Mouse (Mus musculus): ENCODE results near the gene Cars. TPM values are rescaled to one million over a fixed set of nuclear protein-coding genes. Genes with fewer than 3 reads are reported as not detected.
A peak's percentile ranks its signal among the peaks of the same experiment; 100 is the strongest.

The Cars gene
- polyA plus RNA-seq, 1 experiment from 2014 or later, result 72.4 TPM

DNA sequence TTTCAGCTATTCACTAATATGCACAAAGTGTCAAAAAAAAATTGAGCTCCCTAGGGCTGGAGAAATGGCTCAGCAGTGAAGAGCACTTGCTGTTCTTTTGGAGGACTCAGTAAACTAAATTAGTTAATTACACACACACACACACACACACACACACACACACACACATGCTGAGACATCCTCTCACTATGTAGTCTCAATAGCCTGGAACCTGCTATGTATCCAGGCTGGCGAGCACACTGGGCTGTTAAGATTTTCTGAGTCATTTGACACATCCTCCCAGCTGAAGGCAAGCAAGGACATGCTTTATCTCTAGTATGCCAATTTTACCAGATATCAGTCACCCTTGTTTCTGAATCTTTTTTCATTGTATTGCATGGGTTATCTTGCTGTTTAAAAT lies 21.1 kb upstream of the Cars start:
- Histone ChIP-seq H3K9me3 (replicated peaks) (no peaks in the 10 kb centered on the region), H3K9ac (replicated peaks) (no peak overlapping the region), H3K36me3 (no peaks in the 10 kb centered on the region), H3K4me2 (no peak overlapping the region), H3K27ac (replicated peaks) (no peak overlapping the region), H3K27me3 (replicated peaks) (no peaks in the 10 kb centered on the region), H3K4me3 (replicated peaks) (no peak overlapping the region), H3K4me1 (no peaks in the 10 kb centered on the region)
- no peak for ATAC-seq (ENCODE audit: low FRiP score)
- WGBS, result 52% methylated on average over 1 of the region's 1 CpGs

DNA sequence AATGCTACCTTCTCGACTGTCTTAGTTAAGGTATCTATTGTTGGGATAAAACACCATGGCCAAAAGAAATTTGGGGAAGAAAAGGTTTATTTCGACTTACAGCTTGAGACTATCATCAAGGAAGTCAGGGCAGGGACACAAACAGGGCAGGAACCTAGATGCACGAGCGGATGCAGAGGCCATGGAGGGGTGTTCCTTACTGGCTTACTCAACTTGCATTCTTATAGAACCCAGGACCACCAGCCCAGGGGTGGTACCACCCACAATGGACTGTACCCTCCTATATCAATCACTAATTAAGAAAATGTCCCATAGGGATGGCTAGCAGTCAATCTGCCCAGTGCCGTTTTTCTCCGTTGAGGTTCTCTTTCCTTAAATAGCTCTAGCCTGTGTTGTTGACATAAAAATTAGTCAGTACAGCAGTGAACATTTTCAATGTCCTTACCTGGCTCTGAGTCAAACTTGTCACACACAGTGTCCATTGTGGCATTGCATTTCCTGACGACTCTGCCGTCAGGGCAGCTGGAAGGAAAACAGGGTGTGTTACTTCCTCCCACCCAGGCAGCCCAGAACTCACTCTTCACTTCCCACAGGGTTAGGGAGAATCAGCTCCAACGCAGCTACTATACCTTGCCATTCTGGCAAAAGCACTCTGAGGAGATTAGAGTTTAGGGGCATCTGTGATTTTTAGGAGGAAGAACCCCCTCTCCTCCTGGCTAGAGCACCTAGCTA lies 14.7 kb upstream of the Cars start:
- Histone ChIP-seq H3K9me3 (replicated peaks) (no peaks in the 10 kb centered on the region), H3K9ac (replicated peaks) (no peak overlapping the region), H3K27me3 (replicated peaks) (no peaks in the 10 kb centered on the region), H3K4me1 (no peaks in the 10 kb centered on the region), H3K4me2 (no peak overlapping the region), H3K4me3 (replicated peaks) (no peak overlapping the region), H3K27ac (replicated peaks) (no peak overlapping the region), H3K36me3 (no peaks in the 10 kb centered on the region)
- ATAC-seq (ENCODE audit: low FRiP score), result no peak
- WGBS, result 70% methylated on average over 9 of the region's 9 CpGs

DNA sequence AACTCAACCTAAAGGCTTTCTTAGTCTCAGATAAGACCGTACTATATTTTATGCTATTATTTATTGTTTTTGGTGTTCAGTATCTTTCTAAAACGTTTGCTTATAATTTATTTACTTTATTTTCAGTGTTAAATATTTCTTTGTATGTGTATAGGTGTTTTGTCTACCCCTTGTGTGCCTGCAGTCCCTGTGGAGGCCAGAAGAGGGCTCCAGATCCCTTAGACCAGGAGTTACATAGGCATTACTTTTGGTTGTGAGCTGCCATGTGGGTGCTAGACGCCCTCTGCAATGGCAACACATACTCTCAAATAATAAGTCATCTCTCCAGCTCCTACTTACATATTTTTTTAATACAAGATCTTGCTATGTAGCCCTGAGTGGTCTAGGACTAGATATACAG lies 12.3 kb upstream of the Cars start:
- H3K9me3 ChIP-seq (replicated peaks), result no peaks in the 10 kb centered on the region
- H3K4me3 ChIP-seq (replicated peaks), result no peak overlapping the region
- no peak overlapping the region for H3K9ac ChIP-seq (replicated peaks)
- no peak overlapping the region for H3K27ac ChIP-seq (replicated peaks)
- no peaks in the 10 kb centered on the region for H3K36me3 ChIP-seq
- H3K27me3 ChIP-seq (replicated peaks), result no peaks in the 10 kb centered on the region
- no peaks in the 10 kb centered on the region for H3K4me1 ChIP-seq
- H3K4me2 ChIP-seq, result no peak overlapping the region
- 59% methylated on average over 3 of the region's 3 CpGs for WGBS
- no peak for ATAC-seq (ENCODE audit: low FRiP score)

DNA sequence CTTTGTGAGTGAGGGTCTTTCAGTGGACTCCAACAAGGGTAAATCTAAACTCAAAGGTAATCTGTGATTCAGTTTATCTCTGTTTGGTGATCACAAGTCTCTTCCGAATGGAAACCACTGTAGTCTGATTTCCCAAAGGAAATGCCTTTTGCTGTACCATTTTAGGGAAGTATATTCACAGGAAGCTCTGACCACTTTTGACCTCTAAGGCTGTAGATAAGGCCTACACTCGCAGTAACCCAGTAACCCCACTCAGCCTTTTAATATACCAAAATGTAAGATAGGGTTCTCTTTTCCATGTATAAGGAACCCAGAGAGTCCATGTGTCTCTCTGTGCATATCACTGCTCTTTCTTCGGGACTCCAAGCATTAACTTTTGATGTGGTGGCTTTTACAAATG lies 5.4 kb upstream of the Cars start:
- no peak overlapping the region for H3K27ac ChIP-seq (replicated peaks)
- ATAC-seq (ENCODE audit: low FRiP score), result no peak
- no peak overlapping the region for H3K4me2 ChIP-seq
- 92% methylated on average over 3 of the region's 3 CpGs for WGBS
- no peaks in the 10 kb centered on the region for H3K9me3 ChIP-seq (replicated peaks)
- no peaks in the 10 kb centered on the region for H3K4me1 ChIP-seq
- no peaks in the 10 kb centered on the region for H3K36me3 ChIP-seq
- H3K27me3 ChIP-seq (replicated peaks), result no peaks in the 10 kb centered on the region
- no peak overlapping the region for H3K4me3 ChIP-seq (replicated peaks)
- no peak overlapping the region for H3K9ac ChIP-seq (replicated peaks)

DNA sequence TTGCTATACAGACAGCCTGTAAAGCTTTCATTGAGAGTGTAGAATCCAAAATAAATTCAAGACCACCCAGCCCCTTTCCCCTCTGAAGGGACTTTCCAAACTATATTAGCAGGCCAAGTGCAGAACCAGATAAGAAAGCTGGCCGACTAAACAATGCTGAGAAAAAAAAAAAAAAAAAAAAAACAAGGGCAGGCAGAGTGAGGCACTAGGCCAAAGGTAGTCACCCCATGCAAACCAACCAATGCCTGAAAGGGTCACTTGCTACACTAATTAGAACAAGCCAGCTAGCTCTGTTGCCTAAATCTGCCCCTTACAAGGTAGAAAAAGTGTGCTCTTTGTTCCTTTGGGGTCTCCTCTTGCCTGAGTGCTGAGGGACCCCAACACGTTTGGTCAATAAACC lies 5.0 kb upstream of the Cars start:
- WGBS, result 78% methylated on average over 2 of the region's 2 CpGs
- no peak for ATAC-seq (ENCODE audit: low FRiP score)
- no peak overlapping the region for H3K9ac ChIP-seq (replicated peaks)
- H3K9me3 ChIP-seq (replicated peaks), result no peaks in the 10 kb centered on the region
- no peak overlapping the region for H3K4me3 ChIP-seq (replicated peaks)
- no peaks in the 10 kb centered on the region for H3K4me1 ChIP-seq
- no peak overlapping the region for H3K27ac ChIP-seq (replicated peaks)
- no peaks in the 10 kb centered on the region for H3K27me3 ChIP-seq (replicated peaks)
- H3K36me3 ChIP-seq, result no peaks in the 10 kb centered on the region
- no peak overlapping the region for H3K4me2 ChIP-seq

DNA sequence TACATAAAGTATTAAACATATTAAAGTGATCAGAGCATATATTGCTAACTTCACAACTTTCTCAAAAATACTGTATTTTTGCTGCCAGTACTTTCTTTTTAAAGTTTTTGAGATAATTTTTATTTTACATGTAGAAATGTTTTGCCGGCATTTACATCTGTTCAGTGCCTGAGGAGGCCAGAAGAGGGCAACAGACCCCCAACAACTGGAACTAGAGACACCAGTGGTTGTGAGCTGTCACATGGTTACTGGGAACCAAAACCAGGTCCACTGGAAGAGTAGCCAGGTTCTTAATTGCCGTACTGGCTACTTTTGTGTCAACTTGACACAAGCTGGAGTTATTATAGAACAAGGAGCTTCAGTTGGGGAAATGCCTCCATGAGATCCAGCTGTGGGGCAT lies 1.8 kb upstream of the Cars start:
- H3K36me3 ChIP-seq, result no peaks in the 10 kb centered on the region
- no peak overlapping the region for H3K27ac ChIP-seq (replicated peaks)
- H3K27me3 ChIP-seq (replicated peaks), result no peaks in the 10 kb centered on the region
- H3K4me3 ChIP-seq (replicated peaks), result no peak overlapping the region
- WGBS, result 80% methylated on average over 2 of the region's 2 CpGs
- no peak overlapping the region for H3K4me2 ChIP-seq
- no peaks in the 10 kb centered on the region for H3K9me3 ChIP-seq (replicated peaks)
- peaks cover 18% of the 10 kb centered on the region for H3K4me1 ChIP-seq
- no peak overlapping the region for H3K9ac ChIP-seq (replicated peaks)
- ATAC-seq (ENCODE audit: low FRiP score), result no peak

DNA sequence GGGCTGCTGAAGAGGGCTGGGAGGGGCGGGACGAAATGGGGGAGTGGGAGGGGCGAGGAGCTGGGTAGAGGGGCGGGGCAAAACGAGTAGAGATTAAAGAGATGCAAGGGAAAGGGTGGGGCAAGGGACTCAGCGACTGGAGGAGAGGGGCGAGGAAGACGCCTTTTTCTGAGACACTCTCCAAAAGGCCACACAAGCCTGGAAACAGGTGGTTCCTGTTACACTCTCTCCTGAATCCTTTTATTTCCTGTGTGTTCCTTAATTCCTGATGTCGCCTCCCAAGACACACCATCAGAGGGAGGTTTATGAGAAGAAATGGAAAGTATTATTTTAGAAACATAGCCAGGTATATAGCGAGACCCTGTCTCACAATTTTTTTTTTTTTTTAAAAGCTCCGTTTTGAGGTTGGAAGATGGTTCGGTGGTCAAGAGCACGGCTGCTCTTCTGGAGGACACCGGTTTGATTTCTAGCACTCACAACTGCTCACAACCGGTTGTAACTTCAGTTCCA lies 396 bp upstream of the Cars start:
- ATAC-seq (ENCODE audit: low FRiP score), result no peak
- 7% methylated on average over 14 of the region's 15 CpGs for WGBS
- Histone ChIP-seq H3K9me3 (replicated peaks) (no peaks in the 10 kb centered on the region), H3K4me3 (replicated peaks) (peak overlapping the region; percentile 96), H3K4me2 (peak overlapping the region; percentile 96), H3K9ac (replicated peaks) (peak overlapping the region; percentile 33), H3K36me3 (no peaks in the 10 kb centered on the region; the same call in 1 of the 2 replicates), H3K27me3 (replicated peaks) (no peaks in the 10 kb centered on the region), H3K4me1 (peaks cover 23% of the 10 kb centered on the region), H3K27ac (replicated peaks) (peak overlapping the region; percentile 56)

DNA sequence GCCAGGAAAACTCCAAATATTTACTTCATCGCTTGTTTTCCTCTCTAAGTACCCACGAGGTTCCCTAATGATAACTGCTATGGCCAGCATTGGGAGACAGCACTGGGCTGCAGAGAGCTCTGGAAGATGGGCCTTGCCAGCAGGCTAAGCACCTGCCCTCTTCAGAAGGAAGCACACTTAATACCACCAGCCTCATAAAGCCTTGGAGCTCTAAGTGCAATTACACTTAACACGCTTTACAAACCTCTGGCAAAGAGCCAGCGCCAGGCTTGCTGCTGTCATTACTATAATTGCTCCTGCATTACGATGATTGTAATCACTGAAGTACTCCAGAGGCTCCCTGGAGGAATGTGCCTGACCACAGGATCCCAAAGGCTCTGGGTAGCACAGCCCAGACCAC lies 5.0 kb downstream of the Cars start:
- no peak overlapping the region for H3K4me3 ChIP-seq (replicated peaks)
- WGBS, result 27% methylated on average over 5 of the region's 5 CpGs
- H3K9me3 ChIP-seq (replicated peaks), result no peaks in the 10 kb centered on the region
- H3K4me2 ChIP-seq, result no peak overlapping the region
- no peaks in the 10 kb centered on the region for H3K27me3 ChIP-seq (replicated peaks)
- peaks cover 27% of the 10 kb centered on the region for H3K36me3 ChIP-seq
- H3K4me1 ChIP-seq, result peaks cover 34% of the 10 kb centered on the region
- no peak overlapping the region for H3K9ac ChIP-seq (replicated peaks)
- H3K27ac ChIP-seq (replicated peaks), result peak overlapping the region; percentile 48
- no peak for ATAC-seq (ENCODE audit: low FRiP score)

DNA sequence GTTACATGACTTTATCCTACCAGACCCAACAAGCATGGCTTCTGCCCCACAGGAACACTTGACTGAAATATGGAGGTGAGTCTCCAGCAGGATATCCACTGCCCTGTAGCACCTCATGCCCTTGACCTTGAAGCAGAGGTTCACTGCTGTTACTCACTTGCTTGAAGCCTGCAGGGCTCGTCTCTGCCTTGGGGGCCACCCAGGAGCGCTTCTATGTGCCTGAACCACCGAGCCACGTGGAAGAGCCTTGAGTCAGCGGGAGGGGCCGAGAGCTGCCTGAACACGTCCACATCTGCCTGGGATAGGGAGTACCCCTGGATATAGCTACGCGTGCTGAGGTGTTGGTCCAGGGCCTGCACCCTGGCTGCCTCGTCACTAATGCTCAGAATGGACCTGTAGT lies 7.6 kb downstream of the Cars start:
- 92% methylated on average over 10 of the region's 10 CpGs for WGBS
- no peak for ATAC-seq (ENCODE audit: low FRiP score)

DNA sequence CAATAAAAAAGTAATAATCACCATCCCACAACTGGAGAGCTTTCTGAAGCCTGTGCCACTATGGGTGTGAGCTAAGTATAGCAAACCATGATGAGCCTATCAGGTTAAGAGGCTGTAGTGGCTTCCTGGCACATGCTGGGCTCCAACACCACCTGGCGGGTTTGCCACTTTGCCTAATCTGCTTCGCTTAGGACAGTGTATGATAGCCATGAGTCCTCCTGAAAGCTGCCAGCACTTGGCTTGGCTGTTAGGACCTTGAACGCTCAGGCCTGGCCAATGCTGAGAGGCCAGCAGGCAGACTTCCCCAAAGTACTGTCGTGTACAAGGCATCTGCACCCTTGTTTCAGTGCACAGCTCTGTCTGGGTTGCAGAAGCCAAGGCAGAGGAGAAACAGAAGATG lies 11.9 kb downstream of the Cars start:
- Histone ChIP-seq H3K36me3 (peaks cover 92% of the 10 kb centered on the region), H3K27me3 (replicated peaks) (no peaks in the 10 kb centered on the region), H3K9me3 (replicated peaks) (no peaks in the 10 kb centered on the region), H3K9ac (replicated peaks) (no peak overlapping the region), H3K27ac (replicated peaks) (no peak overlapping the region), H3K4me2 (no peak overlapping the region), H3K4me3 (replicated peaks) (no peak overlapping the region), H3K4me1 (no peaks in the 10 kb centered on the region)
- 93% methylated on average over 4 of the region's 4 CpGs for WGBS
- ATAC-seq (ENCODE audit: low FRiP score), result no peak

More for the DNA sequence above, 7.6 kb downstream of the Cars start:
- no peaks in the 10 kb centered on the region for H3K27me3 ChIP-seq (replicated peaks)
- H3K9me3 ChIP-seq (replicated peaks), result no peaks in the 10 kb centered on the region
- peaks cover 17% of the 10 kb centered on the region for H3K4me1 ChIP-seq
- no peak overlapping the region for H3K4me2 ChIP-seq
- H3K36me3 ChIP-seq, result peaks cover 52% of the 10 kb centered on the region
- no peak overlapping the region for H3K4me3 ChIP-seq (replicated peaks)
- no peak overlapping the region for H3K9ac ChIP-seq (replicated peaks)
- H3K27ac ChIP-seq (replicated peaks), result no peak overlapping the region

DNA sequence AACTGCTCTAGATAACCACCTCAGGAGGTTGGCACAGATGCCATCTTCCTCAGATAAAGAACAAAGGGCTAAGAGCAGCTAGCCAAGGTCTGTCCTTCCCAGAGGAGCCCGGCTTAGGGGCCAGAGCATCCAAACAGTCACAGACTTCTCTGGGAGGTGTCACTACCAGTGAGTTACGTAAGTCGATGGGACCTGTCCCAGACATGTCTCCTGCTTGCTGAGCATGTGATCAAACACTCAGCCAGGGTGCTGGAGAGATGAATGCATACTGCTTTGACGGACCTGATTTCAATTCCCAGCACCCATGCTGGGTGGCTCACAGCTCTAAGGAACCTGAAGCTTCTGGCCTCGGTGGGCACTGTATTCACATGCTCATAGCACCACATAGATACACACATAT lies 12.3 kb downstream of the Cars start:
- no peak for ATAC-seq (ENCODE audit: low FRiP score)
- no peaks in the 10 kb centered on the region for H3K27me3 ChIP-seq (replicated peaks)
- H3K9me3 ChIP-seq (replicated peaks), result no peaks in the 10 kb centered on the region
- H3K27ac ChIP-seq (replicated peaks), result no peak overlapping the region
- peaks cover 96% of the 10 kb centered on the region for H3K36me3 ChIP-seq
- no peak overlapping the region for H3K4me2 ChIP-seq
- no peak overlapping the region for H3K4me3 ChIP-seq (replicated peaks)
- H3K4me1 ChIP-seq, result no peaks in the 10 kb centered on the region
- H3K9ac ChIP-seq (replicated peaks), result no peak overlapping the region
- WGBS, result 96% methylated on average over 5 of the region's 5 CpGs

DNA sequence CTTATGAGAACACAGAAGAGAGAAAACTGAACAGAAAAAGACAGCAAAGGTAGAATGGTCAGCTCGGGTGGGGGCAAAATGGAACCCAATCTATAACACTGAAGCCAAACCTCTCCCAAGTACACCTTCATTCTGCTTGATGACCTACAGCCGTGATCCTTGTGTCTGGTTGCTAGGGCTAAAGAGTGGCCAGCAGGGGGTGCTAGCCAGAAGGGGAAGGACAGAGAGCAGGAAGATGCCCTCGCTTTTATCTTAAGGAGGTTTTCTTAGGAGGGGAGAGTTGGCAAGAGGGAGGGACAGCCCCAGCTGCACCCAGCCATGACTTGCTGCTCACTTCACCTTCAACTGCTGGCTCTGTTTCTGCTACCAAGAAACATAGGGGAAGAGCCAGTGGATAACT lies 15.9 kb downstream of the Cars start:
- peaks cover 84% of the 10 kb centered on the region for H3K36me3 ChIP-seq
- no peak overlapping the region for H3K27ac ChIP-seq (replicated peaks)
- no peak for ATAC-seq (ENCODE audit: low FRiP score)
- H3K4me3 ChIP-seq (replicated peaks), result no peak overlapping the region
- H3K4me1 ChIP-seq, result no peaks in the 10 kb centered on the region
- H3K9ac ChIP-seq (replicated peaks), result no peak overlapping the region
- no peaks in the 10 kb centered on the region for H3K27me3 ChIP-seq (replicated peaks)
- H3K9me3 ChIP-seq (replicated peaks), result no peaks in the 10 kb centered on the region
- WGBS, result 42% methylated on average over 3 of the region's 3 CpGs
- no peak overlapping the region for H3K4me2 ChIP-seq
